Mouse (Mus musculus): ENCODE data around the gene Prkci. TPM values are rescaled to one million over a fixed set of nuclear protein-coding genes. Genes with fewer than 3 reads are reported as not detected.

Gene Prkci
- polyA plus RNA-seq, 1 experiment from 2014 or later = 30.2 TPM

GRCm38 (mm10) chr3:31022895-31023436 is 27.4 kb downstream of the Prkci start:
- no peak for ATAC-seq (ENCODE audit: low read depth)
- Histone ChIP-seq H3K27ac (ENCODE audit: low read depth, low read length) (no peak overlapping the region), H3K4me1 (ENCODE audit: control insufficient read depth, insufficient read depth, low read length) (no peaks in the 10 kb centered on the region), H3K9me3 (ENCODE audit: control insufficient read depth, low read length) (no peaks in the 10 kb centered on the region), H3K4me2 (ENCODE audit: low read depth, low read length) (no peak overlapping the region), H3K36me3 (ENCODE audit: control insufficient read depth, insufficient read depth, low read length) (no peaks in the 10 kb centered on the region), H3K9ac (replicated peaks; ENCODE audit: low read depth, low read length) (no peak overlapping the region), H3K27me3 (ENCODE audit: control insufficient read depth, insufficient read depth, low read length) (no peaks in the 10 kb centered on the region), H3K4me3 (ENCODE audit: low read depth, low read length) (no peak overlapping the region)
- 19% methylated on average over 7 of the region's 7 CpGs for WGBS

- Histone ChIP-seq H3K4me1 (ENCODE audit: control insufficient read depth, insufficient read depth, low read length) (no peaks in the 10 kb centered on the region), H3K36me3 (ENCODE audit: control insufficient read depth, insufficient read depth, low read length) (no peaks in the 10 kb centered on the region), H3K9me3 (ENCODE audit: control insufficient read depth, low read length) (no peaks in the 10 kb centered on the region), H3K4me2 (ENCODE audit: low read depth, low read length) (no peak overlapping the region), H3K4me3 (ENCODE audit: low read depth, low read length) (no peak overlapping the region), H3K9ac (replicated peaks; ENCODE audit: low read depth, low read length) (no peak overlapping the region), H3K27ac (ENCODE audit: low read depth, low read length) (no peak overlapping the region), H3K27me3 (ENCODE audit: control insufficient read depth, insufficient read depth, low read length) (no peaks in the 10 kb centered on the region)
- ATAC-seq (ENCODE audit: low read depth) = no peak
- whole genome bisulfite sequencing = 94% methylated on average over 8 of the region's 8 CpGs
These were observed 32.2 kb downstream of the Prkci start for GRCm38 (mm10) chr3:31027718-31028117.

GRCm38 (mm10) chr3:31031621-31032020 is 36.1 kb downstream of the Prkci start:
- Histone ChIP-seq H3K4me2 (ENCODE audit: low read depth, low read length) (no peak overlapping the region), H3K9me3 (ENCODE audit: control insufficient read depth, low read length) (no peaks in the 10 kb centered on the region), H3K9ac (replicated peaks; ENCODE audit: low read depth, low read length) (no peak overlapping the region), H3K27me3 (ENCODE audit: control insufficient read depth, insufficient read depth, low read length) (no peaks in the 10 kb centered on the region), H3K4me1 (ENCODE audit: control insufficient read depth, insufficient read depth, low read length) (no peaks in the 10 kb centered on the region), H3K36me3 (ENCODE audit: control insufficient read depth, insufficient read depth, low read length) (no peaks in the 10 kb centered on the region), H3K27ac (ENCODE audit: low read depth, low read length) (no peak overlapping the region), H3K4me3 (ENCODE audit: low read depth, low read length) (no peak overlapping the region)
- no peak for ATAC-seq (ENCODE audit: low read depth)
- 90% methylated on average over 9 of the region's 9 CpGs for WGBS

GRCm38 (mm10) chr3:31033644-31034043 is 38.1 kb downstream of the Prkci start:
- ATAC-seq (ENCODE audit: low read depth) = no peak
- no peaks in the 10 kb centered on the region for H3K36me3 ChIP-seq (ENCODE audit: control insufficient read depth, insufficient read depth, low read length)
- no peak overlapping the region for H3K9ac ChIP-seq (replicated peaks; ENCODE audit: low read depth, low read length)
- 94% methylated on average over 3 of the region's 3 CpGs for WGBS
- no peak overlapping the region for H3K4me2 ChIP-seq (ENCODE audit: low read depth, low read length)
- no peaks in the 10 kb centered on the region for H3K4me1 ChIP-seq (ENCODE audit: control insufficient read depth, insufficient read depth, low read length)
- no peaks in the 10 kb centered on the region for H3K27me3 ChIP-seq (ENCODE audit: control insufficient read depth, insufficient read depth, low read length)
- H3K27ac ChIP-seq (ENCODE audit: low read depth, low read length) = no peak overlapping the region
- no peak overlapping the region for H3K4me3 ChIP-seq (ENCODE audit: low read depth, low read length)
- H3K9me3 ChIP-seq (ENCODE audit: control insufficient read depth, low read length) = no peaks in the 10 kb centered on the region

- WGBS = 94% methylated on average over 13 of the region's 13 CpGs
- H3K4me1 ChIP-seq (ENCODE audit: control insufficient read depth, insufficient read depth, low read length) = no peaks in the 10 kb centered on the region
These were observed 42.3 kb downstream of the Prkci start for GRCm38 (mm10) chr3:31037851-31038250.

GRCm38 (mm10) chr3:31038689-31039088 is 43.1 kb downstream of the Prkci start:
- Histone ChIP-seq H3K9ac (replicated peaks; ENCODE audit: low read depth, low read length) (no peak overlapping the region), H3K36me3 (ENCODE audit: control insufficient read depth, insufficient read depth, low read length) (peaks cover 3% of the 10 kb centered on the region; the same call in 1 of the 2 replicates), H3K4me1 (ENCODE audit: control insufficient read depth, insufficient read depth, low read length) (no peaks in the 10 kb centered on the region), H3K4me3 (ENCODE audit: low read depth, low read length) (no peak overlapping the region), H3K4me2 (ENCODE audit: low read depth, low read length) (no peak overlapping the region), H3K27me3 (ENCODE audit: control insufficient read depth, insufficient read depth, low read length) (no peaks in the 10 kb centered on the region), H3K9me3 (ENCODE audit: control insufficient read depth, low read length) (no peaks in the 10 kb centered on the region), H3K27ac (ENCODE audit: low read depth, low read length) (no peak overlapping the region)
- WGBS = 95% methylated on average over 10 of the region's 10 CpGs
- no peak for ATAC-seq (ENCODE audit: low read depth)

More at GRCm38 (mm10) chr3:31037851-31038250, 42.3 kb downstream of the Prkci start:
- ATAC-seq (ENCODE audit: low read depth) = no peak
- Histone ChIP-seq H3K36me3 (ENCODE audit: control insufficient read depth, insufficient read depth, low read length) (peaks cover 3% of the 10 kb centered on the region; the same call in 1 of the 2 replicates), H3K27me3 (ENCODE audit: control insufficient read depth, insufficient read depth, low read length) (no peaks in the 10 kb centered on the region), H3K9me3 (ENCODE audit: control insufficient read depth, low read length) (no peaks in the 10 kb centered on the region), H3K9ac (replicated peaks; ENCODE audit: low read depth, low read length) (no peak overlapping the region), H3K4me3 (ENCODE audit: low read depth, low read length) (no peak overlapping the region), H3K27ac (ENCODE audit: low read depth, low read length) (no peak overlapping the region), H3K4me2 (ENCODE audit: low read depth, low read length) (no peak overlapping the region)

GRCm38 (mm10) chr3:31042992-31043391 is 47.4 kb downstream of the Prkci start:
- Histone ChIP-seq H3K4me1 (ENCODE audit: control insufficient read depth, insufficient read depth, low read length) (no peaks in the 10 kb centered on the region), H3K9ac (replicated peaks; ENCODE audit: low read depth, low read length) (no peak overlapping the region), H3K4me3 (ENCODE audit: low read depth, low read length) (no peak overlapping the region), H3K4me2 (ENCODE audit: low read depth, low read length) (no peak overlapping the region), H3K9me3 (ENCODE audit: control insufficient read depth, low read length) (no peaks in the 10 kb centered on the region), H3K36me3 (ENCODE audit: control insufficient read depth, insufficient read depth, low read length) (peaks cover 3% of the 10 kb centered on the region; the same call in 1 of the 2 replicates), H3K27ac (ENCODE audit: low read depth, low read length) (no peak overlapping the region), H3K27me3 (ENCODE audit: control insufficient read depth, insufficient read depth, low read length) (no peaks in the 10 kb centered on the region)
- ATAC-seq (ENCODE audit: low read depth) = no peak
- 89% methylated on average over 2 of the region's 2 CpGs for WGBS

- H3K4me3 ChIP-seq (ENCODE audit: low read depth, low read length) = no peak overlapping the region
- H3K9me3 ChIP-seq (ENCODE audit: control insufficient read depth, low read length) = no peaks in the 10 kb centered on the region
- no peak overlapping the region for H3K9ac ChIP-seq (replicated peaks; ENCODE audit: low read depth, low read length)
- H3K27me3 ChIP-seq (ENCODE audit: control insufficient read depth, insufficient read depth, low read length) = no peaks in the 10 kb centered on the region
- 74% methylated on average over 3 of the region's 3 CpGs for WGBS
- H3K36me3 ChIP-seq (ENCODE audit: control insufficient read depth, insufficient read depth, low read length) = peaks cover 13% of the 10 kb centered on the region
- no peak overlapping the region for H3K27ac ChIP-seq (ENCODE audit: low read depth, low read length)
- ATAC-seq (ENCODE audit: low read depth) = no peak
- no peaks in the 10 kb centered on the region for H3K4me1 ChIP-seq (ENCODE audit: control insufficient read depth, insufficient read depth, low read length)
- H3K4me2 ChIP-seq (ENCODE audit: low read depth, low read length) = no peak overlapping the region
These were observed 51.7 kb downstream of the Prkci start for GRCm38 (mm10) chr3:31047263-31047662.

- Histone ChIP-seq H3K27me3 (ENCODE audit: control insufficient read depth, insufficient read depth, low read length) (no peaks in the 10 kb centered on the region), H3K27ac (ENCODE audit: low read depth, low read length) (no peak overlapping the region), H3K4me3 (ENCODE audit: low read depth, low read length) (no peak overlapping the region), H3K9me3 (ENCODE audit: control insufficient read depth, low read length) (no peaks in the 10 kb centered on the region), H3K4me1 (ENCODE audit: control insufficient read depth, insufficient read depth, low read length) (no peaks in the 10 kb centered on the region), H3K36me3 (ENCODE audit: control insufficient read depth, insufficient read depth, low read length) (peaks cover 16% of the 10 kb centered on the region), H3K9ac (replicated peaks; ENCODE audit: low read depth, low read length) (no peak overlapping the region), H3K4me2 (ENCODE audit: low read depth, low read length) (no peak overlapping the region)
- 93% methylated on average over 5 of the region's 5 CpGs for WGBS
- ATAC-seq (ENCODE audit: low read depth) = no peak
These were observed 53.5 kb downstream of the Prkci start for GRCm38 (mm10) chr3:31049087-31049486.
